Mouse (Mus musculus) limb, embryonic 11.5 days (tissue): ENCODE measurements at regions not wholly inside any gene's neighbourhood (a gene's known extent, or its start where the extent isn't known, plus 50 kb on each side); places are given as distances from the start of the nearest gene placed in this dataset.

ENCODE experiments used
- ATAC-seq: fragments of 200-750 bp; cut with Nextera tagmentation; 2 replicates; pipeline ENCODE4 v1.8.0; 2017; ENCODE audit warnings: low read depth; ENCODE audit not compliant: insufficient number of reproducible peaks, low FRiP score, low TSS enrichment
- DNase-seq: peaks from one replicate; pipeline ENCODE4 v3.0.0-alpha.2; 2015; ENCODE audit warnings: low spot score
- H3K27ac ChIP-seq: fragments of 300-500 bp; sonication (generic); replicated peaks from 2 replicates; pipeline ENCODE4 v1.5.1; 2014; ENCODE audit warnings: low read depth, mild to moderate bottlenecking, low read length
- H3K27me3 ChIP-seq: fragments of 300-500 bp; sonication (generic); 2 replicates; pipeline ENCODE4 v1.6.1; 2014; ENCODE audit warnings: mild to moderate bottlenecking, low read length, mixed read lengths; ENCODE audit not compliant: control insufficient read depth, insufficient read depth
- H3K36me3 ChIP-seq: fragments of 300-500 bp; sonication (generic); 2 replicates; pipeline ENCODE4 v1.6.1; 2014; ENCODE audit warnings: mild to moderate bottlenecking, low read length, moderate library complexity, mixed read lengths; ENCODE audit not compliant: control insufficient read depth, insufficient read depth
- H3K4me1 ChIP-seq: fragments of 300-500 bp; sonication (generic); 2 replicates; pipeline ENCODE4 v1.6.1; 2014; ENCODE audit warnings: low read length, mixed read lengths; ENCODE audit not compliant: control insufficient read depth, insufficient read depth
- H3K4me2 ChIP-seq: fragments of 300-500 bp; sonication (generic); 2 replicates; pipeline ENCODE4 v1.6.1; 2014; ENCODE audit warnings: low read depth, mild to moderate bottlenecking, moderate library complexity; ENCODE audit not compliant: severe bottlenecking
- H3K4me3 ChIP-seq: fragments of 300-500 bp; sonication (generic); 2 replicates; pipeline ENCODE4 v1.5.1; 2014; ENCODE audit warnings: low read depth, low read length
- H3K9ac ChIP-seq: fragments of 300-500 bp; sonication (generic); 2 replicates; pipeline ENCODE4 v1.6.1; 2014; ENCODE audit warnings: mild to moderate bottlenecking, low read length
- H3K9me3 ChIP-seq: fragments of 300-500 bp; sonication (generic); 2 replicates; pipeline ENCODE4 v1.6.1; 2016; ENCODE audit warnings: low read length; ENCODE audit not compliant: control insufficient read depth
- WGBS: fragments of 180-500 bp; shearing (Covaris S2); extraction: QIAGEN DNeasy Blood & Tissue Kit; methylation state at CpG from one replicate; pipeline ENCODE4 v1.1.7; 2014; 5-methylcytosine and 5-hydroxymethylcytosine counted together

- H3K9ac ChIP-seq, result no peak overlapping the region
- no peak overlapping the region for H3K4me2 ChIP-seq
- H3K4me3 ChIP-seq, result no peak overlapping the region
- DNase-seq (no peak), ATAC-seq (no peak)
- 48% methylated on average over 6 of the region's 6 CpGs for WGBS
- H3K27ac ChIP-seq, result no peak overlapping the region
- H3K4me1 ChIP-seq, result peaks cover 5% of the 10 kb centered on the region
- no peaks in the 10 kb centered on the region for H3K9me3 ChIP-seq
- H3K36me3 ChIP-seq, result no peaks in the 10 kb centered on the region
- H3K27me3 ChIP-seq, result no peaks in the 10 kb centered on the region
Observed at GRCm38 (mm10) chr3:149385336-149385735, 395.0 kb upstream of the Adgrl2 start.

- 73% methylated on average over 10 of the region's 10 CpGs for WGBS
- DNase-seq, result no peak
- no peak for ATAC-seq
- Histone ChIP-seq H3K4me1 (peaks cover 2% of the 10 kb centered on the region; the same call in 1 of the 2 replicates), H3K36me3 (no peaks in the 10 kb centered on the region), H3K4me3 (no peak overlapping the region), H3K4me2 (no peak overlapping the region), H3K27ac (no peak overlapping the region), H3K9me3 (no peaks in the 10 kb centered on the region), H3K27me3 (no peaks in the 10 kb centered on the region), H3K9ac (no peak overlapping the region)
Observed at GRCm38 (mm10) chr3:149381559-149382245, 391.3 kb upstream of the Adgrl2 start.

- Histone ChIP-seq H3K9me3 (no peaks in the 10 kb centered on the region), H3K9ac (no peak overlapping the region), H3K4me2 (no peak overlapping the region), H3K4me1 (peaks cover 2% of the 10 kb centered on the region; the same call in 1 of the 2 replicates), H3K36me3 (no peaks in the 10 kb centered on the region), H3K27me3 (no peaks in the 10 kb centered on the region), H3K27ac (no peak overlapping the region), H3K4me3 (no peak overlapping the region)
- DNase-seq, result no peak
- WGBS, result 69% methylated on average over 6 of the region's 6 CpGs
- ATAC-seq, result no peak
Observed at GRCm38 (mm10) chr3:149381051-149381450, 390.7 kb upstream of the Adgrl2 start.

- Histone ChIP-seq H3K4me1 (peaks cover 2% of the 10 kb centered on the region; the same call in 1 of the 2 replicates), H3K27me3 (no peaks in the 10 kb centered on the region), H3K9ac (no peak overlapping the region), H3K4me3 (no peak overlapping the region), H3K9me3 (no peaks in the 10 kb centered on the region), H3K4me2 (no peak overlapping the region), H3K36me3 (no peaks in the 10 kb centered on the region), H3K27ac (no peak overlapping the region)
- DNase-seq, result no peak
- WGBS, result 77% methylated on average over 15 of the region's 15 CpGs
- ATAC-seq, result no peak
Observed at GRCm38 (mm10) chr3:149379866-149380472, 389.6 kb upstream of the Adgrl2 start.

- DNase-seq, result no peak
- no peaks in the 10 kb centered on the region for H3K9me3 ChIP-seq
- no peak overlapping the region for H3K4me3 ChIP-seq
- H3K9ac ChIP-seq, result no peak overlapping the region
- H3K27ac ChIP-seq, result no peak overlapping the region
- WGBS, result 86% methylated on average over 3 of the region's 3 CpGs
- peaks cover 2% of the 10 kb centered on the region; the same call in 1 of the 2 replicates for H3K4me1 ChIP-seq
- ATAC-seq, result no peak
- no peak overlapping the region for H3K4me2 ChIP-seq
- H3K36me3 ChIP-seq, result no peaks in the 10 kb centered on the region
- no peaks in the 10 kb centered on the region for H3K27me3 ChIP-seq
Observed at GRCm38 (mm10) chr3:149379249-149379865, 389.0 kb upstream of the Adgrl2 start.

- Histone ChIP-seq H3K9ac (no peak overlapping the region), H3K27ac (no peak overlapping the region), H3K9me3 (no peaks in the 10 kb centered on the region), H3K4me2 (no peak overlapping the region), H3K4me1 (no peaks in the 10 kb centered on the region), H3K27me3 (no peaks in the 10 kb centered on the region), H3K4me3 (no peak overlapping the region), H3K36me3 (no peaks in the 10 kb centered on the region)
- DNase-seq (no peak), ATAC-seq (no peak)
- WGBS, result 92% methylated on average over 5 of the region's 5 CpGs
Observed at GRCm38 (mm10) chr3:149371439-149371838, 381.1 kb upstream of the Adgrl2 start.

GRCm38 (mm10) chr3:149370517-149371227 is 380.3 kb upstream of the Adgrl2 start:
- Histone ChIP-seq H3K4me1 (no peaks in the 10 kb centered on the region), H3K27ac (no peak overlapping the region), H3K27me3 (no peaks in the 10 kb centered on the region), H3K9me3 (no peaks in the 10 kb centered on the region), H3K4me2 (no peak overlapping the region), H3K36me3 (no peaks in the 10 kb centered on the region), H3K4me3 (no peak overlapping the region), H3K9ac (no peak overlapping the region)
- no peak for ATAC-seq
- DNase-seq, result no peak
- WGBS, result 81% methylated on average over 6 of the region's 6 CpGs

GRCm38 (mm10) chr3:149367888-149368287 is 377.5 kb upstream of the Adgrl2 start:
- Histone ChIP-seq H3K9me3 (no peaks in the 10 kb centered on the region), H3K27me3 (no peaks in the 10 kb centered on the region), H3K27ac (no peak overlapping the region), H3K4me3 (no peak overlapping the region), H3K4me1 (no peaks in the 10 kb centered on the region), H3K4me2 (no peak overlapping the region), H3K36me3 (no peaks in the 10 kb centered on the region), H3K9ac (no peak overlapping the region)
- DNase-seq, result no peak
- ATAC-seq, result no peak
- WGBS, result 83% methylated on average over 3 of the region's 3 CpGs
